Mouse (Mus musculus) kidney, adult 8-10 months (tissue): ENCODE measurements around the gene 4931409K22Rik.

Source experiments
- DNase-seq, 2 experiments: peaks; one replicate each; pipeline ENCODE4 v3.0.0; 2022

Gene 4931409K22Rik

DNA sequence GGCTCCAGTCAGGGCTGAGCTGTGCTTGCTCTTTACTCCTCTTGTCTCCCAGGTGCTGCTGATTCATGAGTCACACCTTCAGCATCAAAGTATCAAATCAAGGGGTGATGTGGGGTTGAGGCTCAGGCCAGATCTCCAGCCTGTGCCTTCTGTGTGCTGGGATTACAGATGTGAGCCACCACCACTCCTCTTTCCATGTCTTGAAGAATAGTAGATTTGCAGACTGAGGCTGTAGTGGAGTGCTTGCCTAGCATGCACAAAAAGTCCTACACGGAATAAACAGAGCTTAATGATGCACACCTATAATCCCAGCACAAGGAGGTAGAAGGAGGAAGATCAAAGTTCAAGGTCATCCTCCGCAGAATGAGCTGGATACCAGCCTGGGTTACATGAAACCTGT is at the start of gene 4931409K22Rik:
4931409K22Rik (minus strand) TSS at position 101 of the 400 bp plus-strand sequence.
- DNase-seq = no peak

- no peak for DNase-seq
These were observed 49.5 kb upstream of the 4931409K22Rik start for GRCm38 (mm10) chr5:24605980-24606665.

GRCm38 (mm10) chr5:24605321-24605979 is 48.8 kb upstream of the 4931409K22Rik start:
- no peak for DNase-seq

GRCm38 (mm10) chr5:24604656-24605100 is 48.1 kb upstream of the 4931409K22Rik start:
- DNase-seq = peak; percentile 84 to 92

GRCm38 (mm10) chr5:24604080-24604655 is 47.6 kb upstream of the 4931409K22Rik start:
- DNase-seq = no peak

- no peak for DNase-seq
These were observed 46.9 kb upstream of the 4931409K22Rik start for GRCm38 (mm10) chr5:24603431-24604010.

GRCm38 (mm10) chr5:24602751-24603343 is 46.2 kb upstream of the 4931409K22Rik start:
- peak; percentile 94 to 95 for DNase-seq

- DNase-seq = peak in 1 of 2 experiments; percentile 66
These were observed 45.5 kb upstream of the 4931409K22Rik start for GRCm38 (mm10) chr5:24601911-24602750.

DNA sequence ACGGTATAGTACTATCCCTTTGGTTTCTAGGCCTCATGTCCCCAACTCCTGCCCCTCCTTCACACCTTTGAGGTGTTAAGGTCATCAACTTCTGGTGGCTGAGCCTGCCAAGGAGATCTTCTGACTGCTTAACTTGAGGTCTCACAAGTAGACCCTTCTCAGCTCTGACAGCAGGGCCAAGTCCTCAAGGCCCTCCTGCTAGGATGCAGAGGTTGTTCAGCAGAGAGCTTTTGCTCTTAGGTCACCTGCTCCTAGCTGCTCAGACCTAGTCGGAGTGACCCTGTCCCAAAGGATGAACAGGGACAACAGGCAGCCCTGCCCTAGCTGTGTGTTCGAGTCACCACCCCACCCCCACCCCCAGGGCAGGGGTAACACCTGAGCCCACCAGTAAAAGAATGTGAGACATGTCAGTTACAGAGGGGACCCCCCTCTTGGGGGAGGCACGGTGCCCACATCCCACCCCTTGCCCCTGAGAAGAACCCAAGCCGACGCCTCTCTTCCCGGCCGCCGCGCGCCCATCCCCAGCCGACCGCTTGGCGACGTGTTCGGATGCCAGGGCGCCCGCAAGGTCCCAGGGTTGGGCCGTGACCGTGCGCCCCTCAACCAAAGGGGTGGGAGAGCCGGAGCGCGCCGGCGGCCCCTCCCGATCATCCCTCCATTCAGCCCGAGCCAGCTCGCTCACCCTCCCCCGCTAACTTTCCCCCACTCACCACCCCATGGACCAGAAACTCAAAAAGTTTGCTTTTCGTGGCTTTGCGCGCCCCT is 44.6 kb upstream of the 4931409K22Rik start:
- DNase-seq = no peak

GRCm38 (mm10) chr5:24600236-24600635 is 43.6 kb upstream of the 4931409K22Rik start:
- no peak for DNase-seq

DNA sequence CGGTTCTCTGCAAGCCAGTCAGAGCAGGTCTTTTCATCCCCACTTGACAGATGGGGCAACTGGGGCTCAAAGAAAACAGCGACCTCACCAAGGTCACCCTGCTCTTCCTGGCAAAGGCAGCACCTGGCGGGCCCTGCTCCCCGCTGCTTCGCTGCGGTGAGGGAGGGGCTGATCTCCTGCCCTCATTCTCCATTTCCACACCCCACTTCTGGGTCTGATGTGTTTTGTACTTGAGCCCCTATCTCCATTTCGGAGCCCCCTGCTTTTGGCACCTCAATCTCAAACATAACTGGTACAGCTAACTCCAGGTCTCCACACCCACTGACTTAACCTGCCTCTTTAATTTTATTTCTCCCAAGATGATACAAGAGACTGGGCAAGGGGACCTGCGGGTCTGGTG is 42.5 kb upstream of the 4931409K22Rik start:
- DNase-seq = no peak

DNA sequence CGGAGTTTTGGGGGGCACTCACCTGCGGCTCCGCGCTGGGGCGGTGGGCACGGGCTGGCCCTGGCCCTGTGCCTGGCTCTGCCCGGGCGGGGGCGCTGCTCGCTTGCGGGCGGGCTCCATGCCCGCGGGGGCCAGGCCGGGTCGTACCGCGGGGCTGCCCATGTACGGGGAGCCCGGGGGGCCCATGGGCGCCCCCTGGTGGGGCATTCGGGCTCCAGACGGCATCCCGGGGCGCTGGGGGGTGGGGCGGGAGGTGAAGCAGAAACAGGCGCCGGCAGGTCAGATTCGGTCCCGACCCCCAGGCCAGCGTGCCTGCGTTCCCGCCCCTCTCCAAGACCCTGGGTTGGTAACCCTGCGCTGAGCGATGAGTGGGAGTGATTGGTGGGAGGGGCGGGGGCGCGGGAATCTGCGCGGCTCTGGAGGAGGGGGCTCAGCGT is 42.0 kb upstream of the 4931409K22Rik start:
- DNase-seq = peak in 1 of 2 experiments; percentile 60

- no peak for DNase-seq
These were observed 41.4 kb upstream of the 4931409K22Rik start for GRCm38 (mm10) chr5:24597901-24598569.

- peak; percentile 78 to 88 for DNase-seq
These were observed 40.7 kb upstream of the 4931409K22Rik start for GRCm38 (mm10) chr5:24597221-24597728.

DNA sequence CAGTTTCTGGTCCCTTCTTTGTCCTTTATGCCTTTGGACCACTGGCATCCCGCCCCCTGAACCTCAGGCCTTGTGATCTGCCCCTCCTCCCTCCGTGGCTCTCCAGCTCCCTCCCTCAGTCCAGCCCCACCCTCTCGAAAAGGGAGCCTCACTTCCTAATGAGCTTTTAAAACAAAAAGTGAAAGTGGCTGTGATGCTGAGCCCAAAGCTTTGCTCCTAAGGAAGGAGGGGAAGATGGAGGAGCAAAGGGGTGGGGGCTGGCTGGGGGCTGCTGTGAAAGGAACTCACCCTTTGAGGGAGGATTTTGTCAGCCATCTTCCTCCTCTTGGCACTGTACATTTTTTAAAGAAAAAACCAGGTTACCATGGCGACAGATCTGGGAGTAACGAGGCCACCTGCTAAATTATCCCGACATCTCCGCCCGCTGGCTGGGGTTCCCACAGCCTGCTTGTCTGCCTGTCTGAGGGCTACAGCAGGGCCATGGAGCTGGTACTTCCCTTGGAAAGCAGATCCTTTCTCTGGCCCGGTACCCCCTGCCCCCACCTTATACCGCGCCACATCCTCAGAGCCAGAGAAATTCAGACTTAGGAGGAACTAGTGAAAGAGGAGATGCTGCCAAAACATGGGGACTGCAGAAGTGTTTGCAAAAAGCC is 40.0 kb upstream of the 4931409K22Rik start:
- no peak for DNase-seq

- DNase-seq = no peak
These were observed 39.3 kb upstream of the 4931409K22Rik start for GRCm38 (mm10) chr5:24595786-24596380.

DNA sequence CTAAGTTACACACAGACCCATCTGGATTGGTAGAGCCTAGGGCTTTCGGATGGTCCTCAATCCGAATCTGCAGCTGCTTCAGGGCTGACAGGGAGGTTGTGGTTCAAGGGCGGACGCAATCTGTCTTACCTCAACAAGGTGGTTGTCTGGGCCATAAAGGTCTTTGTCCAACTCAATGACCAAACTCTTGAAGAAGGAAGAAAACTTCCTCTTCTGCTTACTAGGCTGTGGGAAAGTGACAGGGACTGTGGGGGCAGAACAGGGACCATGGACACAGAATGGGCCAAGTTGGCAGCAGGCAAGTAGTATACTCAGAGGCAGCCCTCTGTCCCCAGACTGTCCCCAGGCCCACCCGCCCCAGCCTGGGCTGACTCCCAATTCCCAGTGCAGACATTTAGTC is 38.7 kb upstream of the 4931409K22Rik start:
- no peak for DNase-seq

DNA sequence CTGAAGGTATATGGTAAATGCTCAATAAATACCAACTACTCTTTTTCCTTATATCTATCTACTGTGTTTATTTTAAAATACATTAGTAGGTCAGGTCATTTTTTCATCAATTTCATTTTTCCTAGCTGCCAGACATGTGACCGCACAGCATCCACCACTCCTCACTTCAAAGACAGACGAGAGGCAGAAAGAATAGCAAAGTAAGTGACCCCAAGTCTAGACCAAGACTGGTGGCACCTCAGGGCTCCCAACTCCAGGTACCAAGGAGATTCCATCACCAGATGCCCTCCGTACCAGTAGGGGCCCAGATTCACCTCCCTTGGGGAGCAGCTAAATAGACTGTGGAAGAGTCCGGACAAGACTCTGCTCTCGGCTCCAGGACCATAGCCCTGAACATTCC is 37.7 kb upstream of the 4931409K22Rik start:
- DNase-seq = no peak

DNA sequence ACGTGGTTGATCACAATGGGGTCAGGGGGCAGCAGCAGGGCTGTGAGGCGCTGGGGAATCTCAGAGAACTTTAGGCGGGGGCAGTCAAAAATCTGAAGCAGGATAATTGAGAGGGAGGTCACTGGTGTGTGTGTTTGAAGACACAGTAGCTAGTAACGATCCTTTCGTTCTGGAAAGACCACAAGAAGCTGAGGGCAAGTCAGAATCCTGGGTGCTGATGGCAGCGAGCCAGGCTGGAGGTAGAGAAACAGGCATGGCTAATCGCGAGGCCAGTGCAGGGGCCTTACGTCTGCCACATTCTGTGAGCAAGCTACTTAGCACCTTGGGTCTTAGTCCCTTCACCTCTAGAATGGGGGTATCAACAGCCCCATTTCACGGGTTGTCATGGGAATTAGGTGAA is 37.3 kb upstream of the 4931409K22Rik start:
- no peak for DNase-seq

DNA sequence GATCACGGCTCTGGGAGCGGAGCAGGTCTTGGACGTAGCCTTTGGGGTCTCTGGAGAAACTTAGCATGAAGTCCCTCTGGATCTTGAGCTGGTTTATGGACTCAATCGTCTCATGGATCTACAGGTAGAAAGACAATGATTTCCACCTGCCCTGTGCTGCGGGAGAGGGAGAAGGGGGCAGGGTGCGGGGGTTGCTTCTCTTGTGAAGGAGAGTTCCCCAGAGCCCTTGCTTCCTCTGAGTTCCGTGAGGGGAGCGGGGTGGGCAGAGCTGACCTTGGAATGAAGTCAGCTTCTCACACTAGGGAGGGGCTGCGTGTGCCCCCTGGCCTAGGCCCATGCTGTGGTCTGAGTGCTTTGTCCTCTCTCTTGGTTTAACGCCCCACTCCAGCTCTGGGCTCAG is 36.6 kb upstream of the 4931409K22Rik start:
- no peak for DNase-seq
